Mouse (Mus musculus) left cerebral cortex, postnatal 14 days (tissue): ENCODE results near the gene Slc24a2. TPM values are rescaled to one million over a fixed set of nuclear protein-coding genes. Genes with fewer than 3 reads are reported as not detected.

Source experiments
- DNase-seq, 2 experiments: peaks; one replicate each; pipeline ENCODE4 v3.0.0; 2021 to 2022; ENCODE audit warnings: low spot score in 2 of 2, mixed read lengths in 1 of 2
- intact Hi-C: fragments of 180-260 bp; cut with DNase I; formaldehyde crosslinking; loops from one replicate; pipeline ENCODE4 v1.15.1; 2025
- long read RNA-seq, 2 experiments: library from polyadenylated mRNA; stranded (forward); transcript quantifications; one replicate each; pipeline ENCODE4 v2.0.0; 2021
- total RNA-seq, 2 experiments: library from RNA; stranded (reverse); gene quantifications; 2 replicates each; pipeline ENCODE4 v1.2.3; 2021

Gene Slc24a2
- 100 to 1,000 TPM; 216 to 220 TPM for total RNA-seq
- long read RNA-seq, experiment 1, full-length matches to known transcripts = 2 of 45 reads
- long read RNA-seq, experiment 1, partial matches to known transcripts = 3 of 45 reads
- long read RNA-seq, experiment 1, other reads (novel, unspliced or antisense) = 40 of 45 reads
- long read RNA-seq, experiment 2, full-length matches to known transcripts = 1 of 29 reads
- long read RNA-seq, experiment 2, partial matches to known transcripts = 0 of 29 reads
- long read RNA-seq, experiment 2, other reads (novel, unspliced or antisense) = 28 of 29 reads

- peak; percentile 31 to 52 for DNase-seq
These were observed at the start of gene Slc24a2 for GRCm38 (mm10) chr4:87229960-87230551. Slc24a2 (minus strand) TSS chr4:87230477.

GRCm38 (mm10) chr4:87274825-87275224 is 44.5 kb upstream of the Slc24a2 start:
- intact Hi-C loops = no loop called here
- no peak for DNase-seq

More at GRCm38 (mm10) chr4:87229960-87230551, at the start of gene Slc24a2:
- intact Hi-C loops = loop anchor here (5.0 to 10.0 kb wide), 2 partner anchors 88 to 195 kb away; no protein-coding TSS in a partner anchor

- intact Hi-C loops = no loop called here
- DNase-seq = no peak
These were observed 44.0 kb upstream of the Slc24a2 start for GRCm38 (mm10) chr4:87274276-87274675.

- peak; percentile 29 to 50 for DNase-seq
These were observed 43.2 kb upstream of the Slc24a2 start for GRCm38 (mm10) chr4:87273476-87273875.

GRCm38 (mm10) chr4:87229224-87229959 is 885 bp downstream of the Slc24a2 start:
- intact Hi-C loops = loop anchor here (5.0 to 10.0 kb wide), 2 partner anchors 87 to 195 kb away; no protein-coding TSS in a partner anchor
- peak; percentile 23 to 30 for DNase-seq

More at GRCm38 (mm10) chr4:87273476-87273875, 43.2 kb upstream of the Slc24a2 start:
- intact Hi-C loops = no loop called here

GRCm38 (mm10) chr4:87221586-87221985 is 8.7 kb downstream of the Slc24a2 start:
- intact Hi-C loops = loop anchor here (10.0 kb wide), 1 partner anchor 187 kb away; no protein-coding TSS in a partner anchor

GRCm38 (mm10) chr4:87218196-87218595 is 12.1 kb downstream of the Slc24a2 start:
- intact Hi-C loops = no loop called here
- no peak for DNase-seq

More at GRCm38 (mm10) chr4:87221586-87221985, 8.7 kb downstream of the Slc24a2 start:
- DNase-seq = no peak

GRCm38 (mm10) chr4:87211344-87211978 is 18.8 kb downstream of the Slc24a2 start:
- peak in 1 of 2 experiments; percentile 28 for DNase-seq
- intact Hi-C loops = no loop called here

GRCm38 (mm10) chr4:87210533-87210932 is 19.7 kb downstream of the Slc24a2 start:
- no peak for DNase-seq
- intact Hi-C loops = no loop called here

GRCm38 (mm10) chr4:87202081-87202480 is 28.2 kb downstream of the Slc24a2 start:
- DNase-seq = no peak
- intact Hi-C loops = no loop called here

GRCm38 (mm10) chr4:87201229-87201628 is 29.0 kb downstream of the Slc24a2 start:
- no peak for DNase-seq
- intact Hi-C loops = no loop called here

GRCm38 (mm10) chr4:87184147-87184930 is 45.9 kb downstream of the Slc24a2 start:
- DNase-seq = no peak
- intact Hi-C loops = no loop called here

- no peak for DNase-seq
- intact Hi-C loops = no loop called here
These were observed 53.2 kb downstream of the Slc24a2 start for GRCm38 (mm10) chr4:87177116-87177515.

- intact Hi-C loops = no loop called here
- no peak for DNase-seq
These were observed 66.3 kb downstream of the Slc24a2 start for GRCm38 (mm10) chr4:87163945-87164344.

- intact Hi-C loops = no loop called here
- peak in 1 of 2 experiments; percentile 28 for DNase-seq
These were observed 72.2 kb downstream of the Slc24a2 start for GRCm38 (mm10) chr4:87158053-87158452.

GRCm38 (mm10) chr4:87151990-87152389 is 78.3 kb downstream of the Slc24a2 start:
- peak; percentile 27 to 37 for DNase-seq
- intact Hi-C loops = no loop called here

- DNase-seq = no peak
- intact Hi-C loops = no loop called here
These were observed 80.7 kb downstream of the Slc24a2 start for GRCm38 (mm10) chr4:87149584-87149983.

- intact Hi-C loops = loop anchor here (5.0 kb wide), 1 partner anchor 86 kb away; no protein-coding TSS in a partner anchor
- no peak for DNase-seq
These were observed 88.5 kb downstream of the Slc24a2 start for GRCm38 (mm10) chr4:87141590-87142365.
